In genomic region chr12:87267682-87268081, GRCm38 (mm10) we compare ENCODE assay signal across 8 mouse cellular contexts. TPM values are rescaled to one million over a fixed set of nuclear protein-coding genes. Genes with fewer than 3 reads are reported as not detected.
DNase-seq lines count a peak whose midpoint lies in the region; ATAC-seq and TF ChIP-seq lines count a peak whose summit lies in the region.

No protein-coding gene starts in this region.

- DNase-seq in right cerebral cortex, adult 18-20 months, result peak; percentile 18
- DNase-seq in right cerebral cortex, postnatal 36 days (ENCODE audit: low spot score in 2 of 2), result no peak
- peak; percentile 19 for DNase-seq in adrenal gland, postnatal 25 days
- DNase-seq in embryonic facial prominence, embryonic 14.5 days (ENCODE audit: low spot score), result peak; percentile 38
- DNase-seq in hindbrain, postnatal 0 days (ENCODE audit: low spot score), result peak; percentile 66
- DNase-seq in liver, postnatal 0 days, result peak; percentile 44
- no peak for DNase-seq in spleen, adult 12 weeks (ENCODE audit: low spot score)

- H3K27ac ChIP-seq in embryonic facial prominence, embryonic 14.5 days (replicated peaks; ENCODE audit: low read depth, low read length), result no peak overlapping the region
- no peak overlapping the region for H3K27ac ChIP-seq in hindbrain, postnatal 0 days
- no peak overlapping the region for H3K27ac ChIP-seq in liver, postnatal 0 days (ENCODE audit: low read depth)
- H3K27ac ChIP-seq in stomach, embryonic 16.5 days (ENCODE audit: low read length), result no peak overlapping the region

- TF ChIP-seq CTCF in hindbrain, postnatal 0 days (IDR thresholded peaks at IDR 0.05; ENCODE audit: low read depth), result peak; percentile 63
- peak; percentile 76 for TF ChIP-seq CTCF in liver, postnatal 0 days (IDR thresholded peaks at IDR 0.05; ENCODE audit: low read depth)

- peak overlapping the region; percentile 83 for H3K4me2 ChIP-seq in embryonic facial prominence, embryonic 14.5 days (ENCODE audit: low read depth, low read length)
- H3K4me2 ChIP-seq in hindbrain, postnatal 0 days (ENCODE audit: low read depth, low read length), result peak overlapping the region; percentile 84
- peak overlapping the region; percentile 85 for H3K4me2 ChIP-seq in liver, postnatal 0 days (ENCODE audit: low read depth, low read length)
- peak overlapping the region; percentile 68 for H3K4me2 ChIP-seq in stomach, embryonic 16.5 days (ENCODE audit: low read depth, low read length)

- H3K4me1 ChIP-seq in embryonic facial prominence, embryonic 14.5 days (ENCODE audit: control insufficient read depth, insufficient read depth, low read length), result peaks cover 15% of the 10 kb centered on the region
- no peaks in the 10 kb centered on the region; the same call in 1 of the 2 replicates for H3K4me1 ChIP-seq in hindbrain, postnatal 0 days (ENCODE audit: insufficient read depth, low read length)
- H3K4me1 ChIP-seq in liver, postnatal 0 days (ENCODE audit: insufficient read depth), result no peaks in the 10 kb centered on the region
- peaks cover 9% of the 10 kb centered on the region for H3K4me1 ChIP-seq in stomach, embryonic 16.5 days (ENCODE audit: control insufficient read depth, insufficient read depth, low read length)

- no peaks in the 10 kb centered on the region for H3K9me3 ChIP-seq in embryonic facial prominence, embryonic 14.5 days (ENCODE audit: control insufficient read depth, low read length)
- no peaks in the 10 kb centered on the region for H3K9me3 ChIP-seq in hindbrain, postnatal 0 days (ENCODE audit: low read length)
- no peaks in the 10 kb centered on the region for H3K9me3 ChIP-seq in liver, postnatal 0 days (ENCODE audit: low read length)
- H3K9me3 ChIP-seq in stomach, embryonic 16.5 days (replicated peaks; ENCODE audit: control insufficient read depth, low read length), result no peaks in the 10 kb centered on the region

- ATAC-seq in embryonic facial prominence, embryonic 14.5 days (ENCODE audit: low read depth), result no peak
- no peak for ATAC-seq in hindbrain, postnatal 0 days
- ATAC-seq in liver, postnatal 0 days, result no peak
- no peak for ATAC-seq in stomach, embryonic 16.5 days (ENCODE audit: insufficient read depth, low FRiP score)

- no peak for TF ChIP-seq EP300 in liver, postnatal 0 days (IDR thresholded peaks at IDR 0.05; ENCODE audit: low read depth)

- WGBS in embryonic facial prominence, embryonic 14.5 days, result 17% methylated on average over 4 of the region's 4 CpGs
- WGBS in hindbrain, postnatal 0 days, result 24% methylated on average over 4 of the region's 4 CpGs
- 14% methylated on average over 4 of the region's 4 CpGs for WGBS in liver, postnatal 0 days (ENCODE audit: insufficient replicate concordance)
- 20% methylated on average over 4 of the region's 4 CpGs for WGBS in stomach, embryonic 16.5 days

- peak overlapping the region; percentile 89 for H3K9ac ChIP-seq in embryonic facial prominence, embryonic 14.5 days (ENCODE audit: low read depth, low read length)
- H3K9ac ChIP-seq in hindbrain, postnatal 0 days (replicated peaks; ENCODE audit: low read length), result peak overlapping the region; percentile 86
- peak overlapping the region; percentile 90 for H3K9ac ChIP-seq in liver, postnatal 0 days (replicated peaks)
- H3K9ac ChIP-seq in stomach, embryonic 16.5 days (ENCODE audit: low read length), result peak overlapping the region; percentile 28; the same call in 1 of the 2 replicates

- H3K36me3 ChIP-seq in embryonic facial prominence, embryonic 14.5 days (ENCODE audit: control insufficient read depth, insufficient read depth, low read length), result peaks cover 55% of the 10 kb centered on the region
- H3K36me3 ChIP-seq in hindbrain, postnatal 0 days (ENCODE audit: insufficient read depth, low read length), result peaks cover 38% of the 10 kb centered on the region
- peaks cover 38% of the 10 kb centered on the region for H3K36me3 ChIP-seq in liver, postnatal 0 days (replicated peaks; ENCODE audit: insufficient read depth, low read length)
- peaks cover 14% of the 10 kb centered on the region for H3K36me3 ChIP-seq in stomach, embryonic 16.5 days (ENCODE audit: control insufficient read depth, insufficient read depth, low read length)

- H3K27me3 ChIP-seq in embryonic facial prominence, embryonic 14.5 days (replicated peaks; ENCODE audit: control insufficient read depth, insufficient read depth, low read length), result no peaks in the 10 kb centered on the region
- no peaks in the 10 kb centered on the region for H3K27me3 ChIP-seq in hindbrain, postnatal 0 days (ENCODE audit: insufficient read depth, low read length)
- no peaks in the 10 kb centered on the region for H3K27me3 ChIP-seq in liver, postnatal 0 days (ENCODE audit: insufficient read depth, low read length)
- H3K27me3 ChIP-seq in stomach, embryonic 16.5 days (ENCODE audit: control insufficient read depth, insufficient read depth, low read length), result no peaks in the 10 kb centered on the region

- peak overlapping the region; percentile 81 for H3K4me3 ChIP-seq in embryonic facial prominence, embryonic 14.5 days (ENCODE audit: low read depth, low read length)
- H3K4me3 ChIP-seq in hindbrain, postnatal 0 days (ENCODE audit: low read length), result peak overlapping the region; percentile 84
- peak overlapping the region; percentile 82 for H3K4me3 ChIP-seq in liver, postnatal 0 days (ENCODE audit: low read depth, low read length)
- H3K4me3 ChIP-seq in stomach, embryonic 16.5 days (replicated peaks; ENCODE audit: low read length), result peak overlapping the region; percentile 89

RNA-seq across cellular contexts. Expression of gene Ahsa1, which starts 1.4 kb away (rescaled TPM):
- total RNA-seq in adrenal gland, postnatal 25 days (2021), result 166 and 209 TPM in 2 replicates
- 182 and 187 TPM in 2 replicates for polyA plus RNA-seq in embryonic facial prominence, embryonic 14.5 days (2014; fragmentation: Nextera tagmentation; extraction: Ambion mirVana)
- total RNA-seq in hindbrain, postnatal 0 days (2014; rRNA removed), result 75.0 and 102 TPM in 2 replicates
- polyA plus RNA-seq in hindbrain, postnatal 0 days (2015; fragmentation: Nextera tagmentation; extraction: Ambion mirVana), result 177 and 178 TPM in 2 replicates
- 89.4 and 91.5 TPM in 2 replicates for polyA plus RNA-seq in liver, postnatal 0 days (2015; fragmentation: Nextera tagmentation; extraction: Ambion mirVana)
- 190 and 202 TPM in 2 replicates for polyA plus RNA-seq in stomach, embryonic 16.5 days (2015; fragmentation: Nextera tagmentation; extraction: Ambion mirVana)

RNA-seq across cellular contexts. Expression of gene Vipas39, which starts 1.6 kb away (rescaled TPM):
- total RNA-seq in adrenal gland, postnatal 25 days (2021), result 36.4 and 36.7 TPM in 2 replicates
- polyA plus RNA-seq in embryonic facial prominence, embryonic 14.5 days (2014; fragmentation: Nextera tagmentation; extraction: Ambion mirVana), result 35.1 and 45.5 TPM in 2 replicates
- 51.6 and 61.3 TPM in 2 replicates for total RNA-seq in hindbrain, postnatal 0 days (2014; rRNA removed)
- 49.8 and 50.5 TPM in 2 replicates for polyA plus RNA-seq in hindbrain, postnatal 0 days (2015; fragmentation: Nextera tagmentation; extraction: Ambion mirVana)
- polyA plus RNA-seq in liver, postnatal 0 days (2015; fragmentation: Nextera tagmentation; extraction: Ambion mirVana), result 8.2 and 8.9 TPM in 2 replicates
- polyA plus RNA-seq in stomach, embryonic 16.5 days (2015; fragmentation: Nextera tagmentation; extraction: Ambion mirVana), result 36.3 and 37.8 TPM in 2 replicates

RNA-seq across cellular contexts. Expression of gene Noxred1, which starts 29.1 kb away (rescaled TPM):
- 0.52 and 0.76 TPM in 2 replicates for total RNA-seq in adrenal gland, postnatal 25 days (2021)
- 0.37 and 0.72 TPM in 2 replicates for polyA plus RNA-seq in embryonic facial prominence, embryonic 14.5 days (2014; fragmentation: Nextera tagmentation; extraction: Ambion mirVana)
- 0.84 TPM in 1 of 2 replicates, not detected in the other for total RNA-seq in hindbrain, postnatal 0 days (2014; rRNA removed)
- 0.48 TPM in 2 replicates for polyA plus RNA-seq in hindbrain, postnatal 0 days (2015; fragmentation: Nextera tagmentation; extraction: Ambion mirVana)
- 0.19 and 0.45 TPM in 2 replicates for polyA plus RNA-seq in liver, postnatal 0 days (2015; fragmentation: Nextera tagmentation; extraction: Ambion mirVana)
- 0.35 and 0.43 TPM in 2 replicates for polyA plus RNA-seq in stomach, embryonic 16.5 days (2015; fragmentation: Nextera tagmentation; extraction: Ambion mirVana)

RNA-seq across cellular contexts. Expression of gene Ism2, which starts 31.8 kb away (rescaled TPM):
- total RNA-seq in adrenal gland, postnatal 25 days (2021), result not detected in 2 replicates
- 0.75 and 0.92 TPM in 2 replicates for polyA plus RNA-seq in embryonic facial prominence, embryonic 14.5 days (2014; fragmentation: Nextera tagmentation; extraction: Ambion mirVana)
- 2.1 and 6.1 TPM in 2 replicates for total RNA-seq in hindbrain, postnatal 0 days (2014; rRNA removed)
- 1.5 and 1.9 TPM in 2 replicates for polyA plus RNA-seq in hindbrain, postnatal 0 days (2015; fragmentation: Nextera tagmentation; extraction: Ambion mirVana)
- 0.08 and 0.17 TPM in 2 replicates for polyA plus RNA-seq in liver, postnatal 0 days (2015; fragmentation: Nextera tagmentation; extraction: Ambion mirVana)
- 0.42 and 0.53 TPM in 2 replicates for polyA plus RNA-seq in stomach, embryonic 16.5 days (2015; fragmentation: Nextera tagmentation; extraction: Ambion mirVana)

Comparison
In these comparisons a context has a peak if more than half of its experiments do, and no peak if none do; other contexts are left out.
1. DNase-seq: peak in right cerebral cortex, adult 18-20 months (single experiment), adrenal gland, postnatal 25 days (single experiment), embryonic facial prominence, embryonic 14.5 days (single experiment), hindbrain, postnatal 0 days (single experiment) and liver, postnatal 0 days (single experiment); none in right cerebral cortex, postnatal 36 days (0 of 2) and spleen, adult 12 weeks (single experiment).
2. H3K9ac ChIP-seq: peak in every context shown above with its lines; median percentile 90 in liver, postnatal 0 days; 89 in embryonic facial prominence, embryonic 14.5 days; 86 in hindbrain, postnatal 0 days; 28 in stomach, embryonic 16.5 days.
3. Peak in every context shown above with its lines, with median percentiles within 50 percentile points of each other: H3K4me2 ChIP-seq and H3K4me3 ChIP-seq.